Mouse (Mus musculus) adipose tissue, adult 10 weeks (tissue): ENCODE measurements around the gene Atg10. TPM values are rescaled to one million over a fixed set of nuclear protein-coding genes. Genes with fewer than 3 reads are reported as not detected.

Source experiments
- polyA plus RNA-seq: library from polyadenylated mRNA; stranded (reverse); fragments of 350-450 nt; fragmentation: Illumina TruSeq; extraction: RNeasy Lipid Tissue Mini Kit (QIAGEN cat#74804); gene quantifications from one replicate; pipeline ENCODE4 v1.2.3, GENCODE M21; 2014; ENCODE audit warnings: low read depth, low replicate concordance

Gene Atg10
- polyA plus RNA-seq = 16.1 TPM

DNA sequence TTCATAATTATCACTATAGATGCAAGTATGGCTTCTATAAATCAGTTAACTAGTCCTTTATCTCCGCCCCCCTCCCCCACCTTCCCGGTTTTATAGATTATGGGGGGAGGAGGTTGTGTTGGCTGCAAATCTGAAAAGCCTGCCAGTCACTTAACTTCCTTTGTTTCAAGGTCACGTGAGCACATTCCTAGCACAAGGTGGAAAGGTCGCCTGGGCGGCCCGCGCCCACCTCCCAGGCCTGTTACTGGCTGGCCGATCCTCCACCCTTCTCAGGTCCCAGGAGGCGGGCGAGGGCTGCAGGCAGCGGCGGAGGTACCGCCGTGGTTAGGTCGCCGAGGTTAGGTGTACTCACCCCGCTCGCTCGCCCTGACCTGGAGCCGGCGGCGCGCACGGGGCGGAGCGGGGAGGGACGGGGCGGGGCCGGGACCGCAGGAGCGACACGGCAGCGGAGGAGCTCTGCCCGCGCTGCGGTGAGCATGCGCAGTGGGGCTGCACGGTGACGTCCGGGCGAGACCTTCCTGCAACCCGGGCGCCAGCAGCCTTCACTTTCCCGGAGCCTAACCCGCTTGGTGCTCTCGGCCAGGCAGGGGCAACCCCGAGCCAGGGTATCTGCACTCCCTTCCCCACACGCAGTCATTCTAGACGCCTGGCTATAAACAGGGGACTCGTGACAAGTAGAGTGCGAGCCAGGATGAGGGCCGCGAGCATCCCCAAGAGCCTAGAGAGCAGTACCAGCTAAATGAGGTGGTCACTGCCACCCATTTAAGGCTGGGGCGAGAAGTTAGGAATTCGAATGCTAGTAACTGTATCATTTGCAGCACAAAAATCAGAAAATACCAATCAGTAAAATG is at the start of gene Atg10:
Gene Atg10, minus strand, starts transcription at position 382 of the 851 bp plus-strand sequence.

DNA sequence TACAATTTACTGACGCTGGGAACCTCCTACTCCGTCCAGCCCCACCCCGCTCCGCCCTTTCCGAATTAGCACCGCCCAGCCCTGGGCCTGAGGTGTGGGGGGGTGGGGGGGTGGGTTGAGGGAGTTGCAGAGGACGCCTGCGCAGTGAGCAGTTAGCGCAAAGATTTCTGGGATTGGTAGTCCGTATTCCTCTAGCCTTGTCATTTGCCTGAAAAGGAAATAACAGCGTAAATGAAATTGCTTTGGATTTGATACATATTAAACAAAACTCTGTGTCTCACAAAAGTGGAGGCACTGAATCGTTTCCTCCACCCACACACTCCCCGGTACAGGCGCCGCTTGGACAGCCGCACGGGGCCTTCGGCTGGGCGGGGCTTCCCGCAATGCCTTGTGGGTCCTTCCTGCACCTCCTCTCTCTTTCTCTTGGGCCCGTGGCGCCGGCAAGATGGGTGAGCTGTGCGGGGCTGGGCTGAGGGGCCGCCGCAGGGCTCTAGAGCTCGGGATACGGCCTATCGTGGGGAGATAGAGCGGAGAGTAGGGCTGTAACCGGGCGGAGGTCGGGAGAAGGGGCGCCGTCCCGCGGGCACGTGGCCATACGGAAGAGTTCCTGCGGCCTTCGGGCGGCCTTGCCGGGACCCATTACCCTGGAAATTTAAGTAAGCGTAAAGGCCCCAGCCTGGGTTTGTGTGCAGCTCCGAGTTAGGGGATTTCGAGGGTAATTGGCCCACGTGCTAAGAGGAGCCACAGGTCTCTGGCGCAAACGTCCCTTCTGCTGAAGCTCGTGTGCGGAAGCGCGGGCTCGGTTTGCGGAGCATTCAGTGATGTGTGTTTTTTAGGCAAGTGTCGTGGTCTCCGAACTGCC is 300.8 kb downstream of the Atg10 start, which contains the start of gene Rps23:
Gene Rps23, plus strand, starts transcription at position 208 of the 862 bp plus-strand sequence.

DNA sequence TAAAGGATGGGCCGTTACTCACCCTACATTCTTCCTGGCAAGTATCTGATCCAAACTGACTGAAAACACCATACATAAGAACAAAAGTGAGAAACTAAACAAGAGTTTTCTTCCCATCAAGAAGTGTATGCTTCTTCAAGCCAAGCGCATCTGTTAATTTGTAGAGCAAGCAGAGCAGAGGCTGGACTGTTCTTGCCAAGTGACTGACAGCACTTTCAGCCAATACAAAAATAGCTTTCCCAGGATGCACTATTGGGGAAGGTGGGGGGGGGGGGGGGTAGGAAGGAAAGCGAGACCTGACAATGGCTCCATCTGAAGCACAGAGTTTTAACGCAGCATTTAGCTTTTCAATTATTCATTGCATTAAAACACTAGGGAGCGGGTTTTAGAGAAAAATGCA is 318.6 kb downstream of the Atg10 start, which contains the start of gene Atp6ap1l:
Gene Atp6ap1l, minus strand, starts transcription at position 180 of the 400 bp plus-strand sequence.

Other genes starting within 250 kb of the Atg10 start
- 23.9 TPM for gene Ssbp2, start 236.3 kb upstream of the Atg10 start, polyA plus RNA-seq